Mouse (Mus musculus) testis, adult 2 months (tissue): ENCODE data around the gene Olfr1419.
A peak's percentile ranks its signal among the peaks of the same experiment; 100 is the strongest.

Source experiments
- CTCF ChIP-seq: fragments of 200-500 bp; IDR thresholded peaks from 2 replicates; pipeline ENCODE4 v1.5.1; 2012; ENCODE audit warnings: low read depth, mild to moderate bottlenecking, inconsistent platforms, low read length, moderate library complexity; ENCODE audit not compliant: control insufficient read depth, insufficient read depth, insufficient replicate concordance
- POLR2A ChIP-seq: fragments of 200-500 bp; IDR thresholded peaks from 2 replicates; pipeline ENCODE4 v1.6.1; 2012; ENCODE audit warnings: low read depth, mild to moderate bottlenecking, inconsistent platforms, low read length, moderate library complexity; ENCODE audit not compliant: control insufficient read depth

- TF ChIP-seq POLR2A (no peak), CTCF (peak; percentile 6; the same call in 1 of the 2 replicates)
Measured at GRCm38 (mm10) chr19:11867837-11868236, 7.1 kb downstream of the Olfr1419 start.
